Mouse (Mus musculus) MEL (cell line): ENCODE data around the gene Mosmo.

Experiments used
- CTCF ChIP-seq, 3 experiments: IDR thresholded peaks in 2 of 3; conservative IDR thresholded peaks in 1 of 3; 2 replicates each; pipeline ENCODE4 v1.5.1; 2011 to 2012; ENCODE audit warnings: low read length in 3 of 3, low read depth in 2 of 3, mild to moderate bottlenecking in 2 of 3, improper control_type of control experiment in 1 of 3, inconsistent platforms in 1 of 3, mixed read lengths in 1 of 3, moderate library complexity in 1 of 3; ENCODE audit not compliant: control insufficient read depth in 1 of 3, insufficient read depth in 1 of 3, poor library complexity in 1 of 3, severe bottlenecking in 1 of 3
- ZC3H11A ChIP-seq: IDR thresholded peaks from 2 replicates; pipeline ENCODE4 v1.6.1; 2012; ENCODE audit warnings: low read depth, mild to moderate bottlenecking, inconsistent platforms, low read length, improper control_type of control experiment

DNA sequence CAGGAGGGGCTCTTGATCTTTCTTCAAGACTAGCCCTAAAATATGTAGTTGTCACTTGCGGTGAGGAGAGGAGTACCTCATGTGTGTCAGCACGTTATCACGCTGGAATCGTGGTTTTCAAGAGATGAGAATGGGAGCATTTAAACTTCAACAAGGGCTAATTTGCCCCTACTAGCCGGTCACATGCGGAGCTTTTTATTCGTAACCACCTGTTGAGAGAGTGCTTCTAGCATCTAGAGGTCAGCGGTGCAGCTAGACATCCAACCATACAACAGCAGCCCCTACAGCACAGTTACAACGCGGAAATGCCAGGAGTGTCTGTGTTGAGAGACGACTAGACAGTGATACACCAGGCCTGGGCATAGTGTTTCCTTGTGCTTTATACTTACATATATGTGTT is 41.6 kb upstream of the Mosmo start:
- no peak for TF ChIP-seq ZC3H11A
- TF ChIP-seq CTCF (IDR thresholded peaks at IDR 0.05 in 2 of 3, conservative IDR thresholded peaks at IDR 0.05 in 1 of 3; ENCODE audit: control insufficient read depth in 1 of 3, insufficient read depth in 1 of 3, low read depth in 2 of 3, low read length in 3 of 3, poor library complexity in 1 of 3, severe bottlenecking in 1 of 3): no peak
